Mouse (Mus musculus): ENCODE data around the gene Ttc26.

GRCm38 (mm10) chr6:38355354-38355823 is 25.9 kb upstream of the Ttc26 start:
- TF ChIP-seq POLR2A (IDR thresholded peaks at IDR 0.05; ENCODE audit: borderline replicate concordance, extremely low read depth, insufficient read depth, insufficient read length, poor library complexity, severe bottlenecking), result no peak
- no peak for TF ChIP-seq CTCF (IDR thresholded peaks at IDR 0.05; ENCODE audit: borderline replicate concordance, extremely low read depth, insufficient read depth, insufficient read length)

Measured in brain, embryonic 14.5 days (tissue).